Mouse (Mus musculus): ENCODE measurements around the gene Copg2.
"Not testable (repeated sequence)": the region's sequence is repeated elsewhere in the genome, so short reads cannot be mapped to it uniquely, and the experiment has no call there.

Gene Copg2

GRCm38 (mm10) chr6:30813626-30814025, 83.0 kb downstream of the Copg2 start:
- DNase-seq (ENCODE audit: low spot score), result peak; percentile 43

- no peak for DNase-seq (ENCODE audit: low spot score)
Measured at GRCm38 (mm10) chr6:30805053-30805752, 91.4 kb downstream of the Copg2 start.

GRCm38 (mm10) chr6:30804389-30805052, 92.1 kb downstream of the Copg2 start:
- peak; percentile 21 for DNase-seq (ENCODE audit: low spot score)

- DNase-seq (ENCODE audit: low spot score), result not testable (repeated sequence)
Measured at GRCm38 (mm10) chr6:30802915-30803314, 93.7 kb downstream of the Copg2 start.

GRCm38 (mm10) chr6:30751209-30751608, 145.4 kb downstream of the Copg2 start:
- no peak for DNase-seq (ENCODE audit: low spot score)

GRCm38 (mm10) chr6:30750482-30750881, 146.1 kb downstream of the Copg2 start:
- DNase-seq (ENCODE audit: low spot score), result no peak

GRCm38 (mm10) chr6:30749892-30750291, 146.7 kb downstream of the Copg2 start:
- DNase-seq (ENCODE audit: low spot score), result no peak

- DNase-seq (ENCODE audit: low spot score), result no peak
Measured at GRCm38 (mm10) chr6:30749042-30749689, 147.4 kb downstream of the Copg2 start.

GRCm38 (mm10) chr6:30748358-30748910, 148.2 kb downstream of the Copg2 start:
- DNase-seq (ENCODE audit: low spot score), result no peak

GRCm38 (mm10) chr6:30747631-30748357, 148.8 kb downstream of the Copg2 start:
- DNase-seq (ENCODE audit: low spot score), result no peak

- no peak for DNase-seq (ENCODE audit: low spot score)
Measured at GRCm38 (mm10) chr6:30745591-30745990, 151.0 kb downstream of the Copg2 start.

GRCm38 (mm10) chr6:30744846-30745245, 151.7 kb downstream of the Copg2 start:
- DNase-seq (ENCODE audit: low spot score), result no peak

- no peak for DNase-seq (ENCODE audit: low spot score)
Measured at GRCm38 (mm10) chr6:30739177-30739747, 157.3 kb downstream of the Copg2 start.

GRCm38 (mm10) chr6:30738464-30739006, 158.1 kb downstream of the Copg2 start:
- no peak for DNase-seq (ENCODE audit: low spot score)

- DNase-seq (ENCODE audit: low spot score), result no peak
Measured at GRCm38 (mm10) chr6:30737548-30738463, 158.8 kb downstream of the Copg2 start.

GRCm38 (mm10) chr6:30736864-30737547, 159.6 kb downstream of the Copg2 start:
- no peak for DNase-seq (ENCODE audit: low spot score)

GRCm38 (mm10) chr6:30736372-30736762, 160.2 kb downstream of the Copg2 start:
- no peak for DNase-seq (ENCODE audit: low spot score)

GRCm38 (mm10) chr6:30735728-30736371, 160.7 kb downstream of the Copg2 start:
- DNase-seq (ENCODE audit: low spot score), result no peak
